11 mouse cellular contexts compared by ENCODE assay signal in genomic region chr17:65788542-65789291, GRCm38 (mm10). TPM values are rescaled to one million over a fixed set of nuclear protein-coding genes. Genes with fewer than 3 reads are reported as not detected.
DNase-seq lines count a peak whose midpoint lies in the region; ATAC-seq and TF ChIP-seq lines count a peak whose summit lies in the region.
"Had no signal": no experiment of that assay in that cellular context is flagged by ENCODE, and none has a peak within 500 bp of the region (broad histone marks: within the 10 kb centered on the region; RNA-seq: fewer than 3 reads in every experiment).

No protein-coding gene starts in this region.

- no peak overlapping the region for H3K27ac ChIP-seq in liver, adult 2 months (replicated peaks; ENCODE audit: insufficient read depth, low read depth, low read length)
- no peak overlapping the region for H3K27ac ChIP-seq in liver, embryonic 12.5 days
- no peak overlapping the region for H3K27ac ChIP-seq in thymus, adult 2 months (ENCODE audit: control insufficient read depth, insufficient read depth, low read length)
- H3K27ac ChIP-seq: neural tube, embryonic 15.5 days had no signal

- H3K9ac ChIP-seq in liver, adult 2 months (ENCODE audit: low read depth, low read length): no peak overlapping the region
- no peak overlapping the region for H3K9ac ChIP-seq in liver, embryonic 12.5 days
- H3K9ac ChIP-seq: neural tube, embryonic 15.5 days had no signal

- peaks cover 7% of the 10 kb centered on the region; the same call in 1 of the 2 replicates for H3K4me1 ChIP-seq in liver, adult 2 months (ENCODE audit: control insufficient read depth, insufficient read depth, low read length)
- H3K4me1 ChIP-seq in liver, embryonic 12.5 days: peaks cover 34% of the 10 kb centered on the region
- H3K4me1 ChIP-seq in thymus, adult 2 months (replicated peaks; ENCODE audit: control insufficient read depth, insufficient read depth, low read length): peaks cover 2% of the 10 kb centered on the region

- H3K79me2 ChIP-seq in liver, adult 2 months (ENCODE audit: control insufficient read depth, insufficient read depth, low read length): peaks cover 50% of the 10 kb centered on the region

- ATAC-seq in liver, embryonic 12.5 days: peak; percentile 47

- no peak overlapping the region for H3K4me3 ChIP-seq in liver, adult 2 months (ENCODE audit: insufficient read depth, low read depth, low read length)
- H3K4me3 ChIP-seq in liver, embryonic 12.5 days: no peak overlapping the region
- no peak overlapping the region for H3K4me3 ChIP-seq in thymus, adult 2 months (ENCODE audit: control insufficient read depth, insufficient read depth, low read length)
- H3K4me3 ChIP-seq: erythroblast, embryonic 14.5 days; neural tube, embryonic 15.5 days had no signal

- H3K4me2 ChIP-seq in liver, embryonic 12.5 days: no peak overlapping the region
- H3K4me2 ChIP-seq: neural tube, embryonic 15.5 days had no signal

- TF ChIP-seq POLR2A in liver, adult 2 months (IDR thresholded peaks at IDR 0.05; ENCODE audit: extremely low read depth, insufficient read depth, low read length): no peak
- no peak for TF ChIP-seq POLR2A in thymus, adult 2 months (IDR thresholded peaks at IDR 0.05; ENCODE audit: control insufficient read depth, extremely low read depth, insufficient read depth, low read length, poor library complexity)

- H3K9me3 ChIP-seq in liver, embryonic 12.5 days (replicated peaks): no peaks in the 10 kb centered on the region
- H3K9me3 ChIP-seq: neural tube, embryonic 15.5 days had no signal

- no peaks in the 10 kb centered on the region for H3K27me3 ChIP-seq in liver, adult 2 months (ENCODE audit: control insufficient read depth, insufficient read depth, low read length)
- H3K27me3 ChIP-seq in liver, embryonic 12.5 days (replicated peaks): no peaks in the 10 kb centered on the region
- H3K27me3 ChIP-seq in thymus, adult 2 months (ENCODE audit: control insufficient read depth, insufficient read depth, low read length): no peaks in the 10 kb centered on the region
- H3K27me3 ChIP-seq: neural tube, embryonic 15.5 days had no signal

- intact Hi-C loops in gastrocnemius, postnatal 14 days (cut with DNase I; ENCODE audit: low total_unique reads): loop anchor here (5.0 to 10.0 kb wide), 2 partner anchors 86 to 174 kb away; partner anchors contain the start of gene Vapa

- no peaks in the 10 kb centered on the region for H3K36me3 ChIP-seq in liver, adult 2 months (ENCODE audit: control insufficient read depth, insufficient read depth, low read length)
- peaks cover 24% of the 10 kb centered on the region for H3K36me3 ChIP-seq in liver, embryonic 12.5 days
- no peaks in the 10 kb centered on the region for H3K36me3 ChIP-seq in thymus, adult 2 months (ENCODE audit: control insufficient read depth, insufficient read depth, low read length)

- no peak for TF ChIP-seq CTCF in liver, adult 2 months (IDR thresholded peaks at IDR 0.05; ENCODE audit: low read depth, low read length)
- no peak for TF ChIP-seq CTCF in thymus, adult 2 months (IDR thresholded peaks at IDR 0.05; ENCODE audit: borderline replicate concordance, control insufficient read depth, extremely low read depth, insufficient read depth, low read length, poor library complexity)

- 59% methylated on average over 12 of the region's 12 CpGs for WGBS in liver, adult 2 months
- 73% methylated on average over 12 of the region's 12 CpGs for WGBS in liver, embryonic 12.5 days (ENCODE audit: insufficient replicate concordance)
- WGBS in thymus, adult 2 months: 94% methylated on average over 12 of the region's 12 CpGs

- peak; percentile 53 for DNase-seq in adrenal gland, adult 2 months
- DNase-seq in adrenal gland, adult 8-10 months: no peak
- DNase-seq in liver, adult 2 months (ENCODE audit: extremely low read depth, low read depth, low spot score): peak; percentile 36
- DNase-seq in liver: no peak
- peak; percentile 60 for DNase-seq in gastrocnemius, postnatal 14 days
- DNase-seq in urinary bladder, postnatal 25 days (ENCODE audit: low spot score): no peak
- no peak for DNase-seq in thymus, adult 2 months
- DNase-seq: cerebellum, adult 11 months had no signal

RNA-seq across cellular contexts. Expression of gene Ppp4r1, which starts 6.3 kb away (rescaled TPM):
- total RNA-seq in adrenal gland, adult 2 months (2021): 10 to 100 TPM; 59.2 to 60.7 TPM
- polyA plus RNA-seq in adrenal gland, adult 2 months (2012; rRNA removed): 19.1 and 24.9 TPM in 2 replicates
- 10 to 100 TPM; 61.5 to 75.7 (median 67.7) TPM for total RNA-seq in adrenal gland, adult 8-10 months (2022)
- total RNA-seq in liver, adult 2 months (2014; rRNA removed): 12.6 and 15.1 TPM in 2 replicates
- polyA plus RNA-seq in liver, adult 2 months (2012; rRNA removed): 13.1 and 15.1 TPM in 2 replicates
- 10 to 100 TPM; 29.4 to 30.3 TPM for total RNA-seq in gastrocnemius, postnatal 14 days (2021)
- 17.9 and 18.1 TPM in 2 replicates for polyA plus RNA-seq in liver, embryonic 12.5 days (2016; fragmentation: Nextera tagmentation; extraction: Ambion mirVana)
- polyA plus RNA-seq in thymus, adult 2 months (2012; rRNA removed): 36.6 and 40.1 TPM in 2 replicates

RNA-seq across cellular contexts. Expression of gene Rab31, which starts 16.2 kb away (rescaled TPM):
- 10 to 100 TPM; 36.7 to 48.2 TPM for total RNA-seq in adrenal gland, adult 2 months (2021)
- polyA plus RNA-seq in adrenal gland, adult 2 months (2012; rRNA removed): 15.9 and 16.7 TPM in 2 replicates
- 10 to 100 TPM; 42.4 to 60.1 (median 50.4) TPM for total RNA-seq in adrenal gland, adult 8-10 months (2022)
- total RNA-seq in liver, adult 2 months (2014; rRNA removed): 5.4 and 6.8 TPM in 2 replicates
- 2.2 and 3.5 TPM in 2 replicates for polyA plus RNA-seq in liver, adult 2 months (2012; rRNA removed)
- total RNA-seq in gastrocnemius, postnatal 14 days (2021): 10 to 100 TPM; 14.1 to 15.4 TPM
- 7.0 and 7.7 TPM in 2 replicates for polyA plus RNA-seq in liver, embryonic 12.5 days (2016; fragmentation: Nextera tagmentation; extraction: Ambion mirVana)
- polyA plus RNA-seq in thymus, adult 2 months (2012; rRNA removed): 4.8 and 6.5 TPM in 2 replicates
- polyA plus RNA-seq: erythroblast, embryonic 14.5 days had no signal

Comparison
In these comparisons a context has a peak if more than half of its experiments do, and no peak if none do; other contexts are left out.
1. DNase-seq: peak in adrenal gland, adult 2 months (single experiment), liver, adult 2 months (single experiment) and gastrocnemius, postnatal 14 days (single experiment); none in adrenal gland, adult 8-10 months (single experiment), liver (single experiment), urinary bladder, postnatal 25 days (single experiment) and thymus, adult 2 months (single experiment).